ENCODE assay signal across 8 mouse cellular contexts in genomic region chr3:84334771-84335420, GRCm38 (mm10). TPM values are rescaled to one million over a fixed set of nuclear protein-coding genes. Genes with fewer than 3 reads are reported as not detected.
A peak's percentile ranks its signal among the peaks of the same experiment; 100 is the strongest.
DNase-seq lines count a peak whose midpoint lies in the region; ATAC-seq and TF ChIP-seq lines count a peak whose summit lies in the region.

No protein-coding gene starts in this region.

- H3K4me2 ChIP-seq in embryonic facial prominence, embryonic 14.5 days (ENCODE audit: low read depth, low read length), result peak overlapping the region; percentile 47
- peak overlapping the region; percentile 41 for H3K4me2 ChIP-seq in neural tube, embryonic 13.5 days

- H3K9me3 ChIP-seq in embryonic facial prominence, embryonic 14.5 days (ENCODE audit: control insufficient read depth, low read length), result no peaks in the 10 kb centered on the region
- no peaks in the 10 kb centered on the region for H3K9me3 ChIP-seq in neural tube, embryonic 13.5 days

- H3K4me3 ChIP-seq in layer of hippocampus, adult 2 months, result peak overlapping the region; percentile 44
- H3K4me3 ChIP-seq in embryonic facial prominence, embryonic 14.5 days (ENCODE audit: low read depth, low read length), result peak overlapping the region; percentile 18; the same call in 1 of the 2 replicates
- H3K4me3 ChIP-seq in neural tube, embryonic 13.5 days, result no peak overlapping the region; the same call in 1 of the 2 replicates

- no peak overlapping the region for H3K27ac ChIP-seq in layer of hippocampus, adult 2 months
- no peak overlapping the region for H3K27ac ChIP-seq in embryonic facial prominence, embryonic 14.5 days (replicated peaks; ENCODE audit: low read depth, low read length)
- no peak overlapping the region for H3K27ac ChIP-seq in neural tube, embryonic 13.5 days (replicated peaks)

- 0 out of 2 replicates have a peak, but pooled peaks cover 6% of the 10 kb centered on the region for H3K27me3 ChIP-seq in embryonic facial prominence, embryonic 14.5 days (replicated peaks; ENCODE audit: control insufficient read depth, insufficient read depth, low read length)
- no peaks in the 10 kb centered on the region; the same call in 1 of the 2 replicates for H3K27me3 ChIP-seq in neural tube, embryonic 13.5 days

- 9% methylated on average over 20 of the region's 20 CpGs for WGBS in embryonic facial prominence, embryonic 14.5 days
- WGBS in neural tube, embryonic 13.5 days, result 7% methylated on average over 20 of the region's 20 CpGs

- DNase-seq in layer of hippocampus, adult 2 months (ENCODE audit: low spot score in 2 of 2), result peak in 1 of 2 experiments; percentile 20
- no peak for DNase-seq in layer of hippocampus, postnatal 36 days
- DNase-seq in embryonic facial prominence, embryonic 14.5 days (ENCODE audit: low spot score), result no peak
- peak; percentile 16 to 28 for DNase-seq in kidney, postnatal 36 days
- no peak for DNase-seq in cerebellum, adult 9-11 months
- no peak for DNase-seq in urinary bladder, postnatal 25 days (ENCODE audit: low spot score)

- H3K36me3 ChIP-seq in embryonic facial prominence, embryonic 14.5 days (ENCODE audit: control insufficient read depth, insufficient read depth, low read length), result no peaks in the 10 kb centered on the region
- no peaks in the 10 kb centered on the region for H3K36me3 ChIP-seq in neural tube, embryonic 13.5 days

- peaks cover 7% of the 10 kb centered on the region for H3K4me1 ChIP-seq in embryonic facial prominence, embryonic 14.5 days (ENCODE audit: control insufficient read depth, insufficient read depth, low read length)
- peaks cover 29% of the 10 kb centered on the region for H3K4me1 ChIP-seq in neural tube, embryonic 13.5 days (replicated peaks)

- H3K9ac ChIP-seq in embryonic facial prominence, embryonic 14.5 days (ENCODE audit: low read depth, low read length), result no peak overlapping the region
- H3K9ac ChIP-seq in neural tube, embryonic 13.5 days, result no peak overlapping the region

- TF ChIP-seq CTCF in layer of hippocampus, adult 2 months (conservative IDR thresholded peaks at IDR 0.05), result peak; percentile 25

- ATAC-seq in embryonic facial prominence, embryonic 14.5 days (ENCODE audit: low read depth), result no peak
- ATAC-seq in neural tube, embryonic 13.5 days (ENCODE audit: low read depth), result 0 out of 2 replicates have a peak, but pooled peaks have one; percentile 30
- ATAC-seq in megakaryocyte-erythroid progenitor cell, adult 5-6 weeks (replicated peaks; ENCODE audit: low FRiP score, low TSS enrichment, poor library complexity, severe bottlenecking), result no peak

RNA-seq across cellular contexts. Expression of gene Trim2, which starts 28.2 kb away (rescaled TPM):
- total RNA-seq in layer of hippocampus, adult 2 months (2021), result 100 to 1,000 TPM; 409 to 447 TPM
- total RNA-seq in layer of hippocampus, postnatal 36 days (2021), result 100 to 1,000 TPM; 410 to 433 TPM
- polyA plus RNA-seq in embryonic facial prominence, embryonic 14.5 days (2014; fragmentation: Nextera tagmentation; extraction: Ambion mirVana), result 24.9 and 26.7 TPM in 2 replicates
- polyA plus RNA-seq in neural tube, embryonic 13.5 days (2015; fragmentation: Nextera tagmentation; extraction: Ambion mirVana), result 126 and 142 TPM in 2 replicates
- 9.3 and 12.1 TPM in 2 replicates for total RNA-seq in megakaryocyte-erythroid progenitor cell, adult 5-6 weeks (2014; fragmentation: Nextera tagmentation)
- 4.9 and 6.1 TPM in 2 replicates for total RNA-seq in megakaryocyte-erythroid progenitor cell, adult 5-6 weeks (2017)

Comparison
In these comparisons a context has a peak if more than half of its experiments do, and no peak if none do; other contexts are left out.
1. DNase-seq: peak in kidney, postnatal 36 days (2 of 2); none in layer of hippocampus, postnatal 36 days (0 of 2), embryonic facial prominence, embryonic 14.5 days (single experiment), cerebellum, adult 9-11 months (single experiment) and urinary bladder, postnatal 25 days (single experiment).
2. RNA of gene Trim2, which starts 28.2 kb away (total RNA-seq): 409 to 447 TPM in layer of hippocampus, adult 2 months and 410 to 433 TPM in layer of hippocampus, postnatal 36 days; 4.9 to 12.1 TPM in megakaryocyte-erythroid progenitor cell, adult 5-6 weeks; every median in the first group is over 10 times any median in the second.